Mouse (Mus musculus) kidney, adult 18-20 months (tissue): ENCODE results near the gene Cdk2ap2.

Source experiments
- DNase-seq: peaks from one replicate; pipeline ENCODE4 v3.0.0; 2021

The Cdk2ap2 gene

GRCm38 (mm10) chr19:4095802-4096201, 1.2 kb upstream of the Cdk2ap2 start:
- no peak for DNase-seq

- DNase-seq: no peak
These were observed 451 bp downstream of the Cdk2ap2 start for GRCm38 (mm10) chr19:4097441-4097825.

- no peak for DNase-seq
These were observed 1.4 kb downstream of the Cdk2ap2 start for GRCm38 (mm10) chr19:4098426-4098825.

- peak; percentile 96 for DNase-seq
These were observed 2.1 kb downstream of the Cdk2ap2 start for GRCm38 (mm10) chr19:4099056-4099455.

- peak; percentile 83 for DNase-seq
These were observed 3.1 kb downstream of the Cdk2ap2 start, which contains the start of gene Pitpnm1 for GRCm38 (mm10) chr19:4099837-4100717. Gene Pitpnm1, plus strand, starts transcription at chr19:4099998.

GRCm38 (mm10) chr19:4100718-4101261, 3.8 kb downstream of the Cdk2ap2 start:
- DNase-seq: no peak

GRCm38 (mm10) chr19:4101466-4101865, 4.5 kb downstream of the Cdk2ap2 start:
- DNase-seq: no peak

- DNase-seq: no peak
These were observed 5.1 kb downstream of the Cdk2ap2 start for GRCm38 (mm10) chr19:4102049-4102448.

GRCm38 (mm10) chr19:4102626-4103025, 5.6 kb downstream of the Cdk2ap2 start:
- no peak for DNase-seq

- DNase-seq: no peak
These were observed 6.3 kb downstream of the Cdk2ap2 start for GRCm38 (mm10) chr19:4103294-4103693.

- DNase-seq: no peak
These were observed 6.8 kb downstream of the Cdk2ap2 start for GRCm38 (mm10) chr19:4103792-4104191.

GRCm38 (mm10) chr19:4104675-4105194, 7.8 kb downstream of the Cdk2ap2 start:
- DNase-seq: no peak

- no peak for DNase-seq
These were observed 9.7 kb downstream of the Cdk2ap2 start for GRCm38 (mm10) chr19:4106654-4107053.

- no peak for DNase-seq
These were observed 11.6 kb downstream of the Cdk2ap2 start for GRCm38 (mm10) chr19:4108535-4108934.

- no peak for DNase-seq
These were observed 15.3 kb downstream of the Cdk2ap2 start for GRCm38 (mm10) chr19:4112063-4112960.

GRCm38 (mm10) chr19:4113186-4113805, 16.3 kb downstream of the Cdk2ap2 start:
- peak; percentile 86 for DNase-seq

- peak; percentile 42 for DNase-seq
These were observed 16.8 kb downstream of the Cdk2ap2 start for GRCm38 (mm10) chr19:4113806-4114230.

GRCm38 (mm10) chr19:4114551-4114950, 17.6 kb downstream of the Cdk2ap2 start:
- no peak for DNase-seq

- no peak for DNase-seq
These were observed 18.2 kb downstream of the Cdk2ap2 start for GRCm38 (mm10) chr19:4115144-4115543.

- no peak for DNase-seq
These were observed 18.8 kb downstream of the Cdk2ap2 start for GRCm38 (mm10) chr19:4115816-4116215.

- no peak for DNase-seq
These were observed 20.0 kb downstream of the Cdk2ap2 start for GRCm38 (mm10) chr19:4117006-4117405.

- DNase-seq: no peak
These were observed 21.4 kb downstream of the Cdk2ap2 start for GRCm38 (mm10) chr19:4118350-4118749.
